Mouse (Mus musculus) hindbrain, embryonic 12.5 days (tissue): Measurements from ENCODE around the gene Arnt2. TPM values are rescaled to one million over a fixed set of nuclear protein-coding genes. Genes with fewer than 3 reads are reported as not detected.
A peak's percentile ranks its signal among the peaks of the same experiment; 100 is the strongest.

Experiments
- ATAC-seq: fragments of 200-750 bp; cut with Nextera tagmentation; 2 replicates; pipeline ENCODE4 v1.8.0; 2017; ENCODE audit warnings: moderate TSS enrichment; ENCODE audit not compliant: low FRiP score
- H3K27ac ChIP-seq: fragments of 300-500 bp; sonication (generic); 2 replicates; pipeline ENCODE4 v1.5.1; 2016; ENCODE audit warnings: mild to moderate bottlenecking
- H3K27me3 ChIP-seq: fragments of 300-500 bp; sonication (generic); 2 replicates; pipeline ENCODE4 v1.6.1; 2016; ENCODE audit warnings: mild to moderate bottlenecking
- H3K36me3 ChIP-seq: fragments of 300-500 bp; sonication (generic); 2 replicates; pipeline ENCODE4 v1.6.1; 2016; ENCODE audit warnings: mild to moderate bottlenecking
- H3K4me1 ChIP-seq: fragments of 300-500 bp; sonication (generic); 2 replicates; pipeline ENCODE4 v1.6.1; 2016
- H3K4me2 ChIP-seq: fragments of 300-500 bp; sonication (generic); replicated peaks from 2 replicates; pipeline ENCODE4 v1.6.1; 2016; ENCODE audit warnings: mild to moderate bottlenecking
- H3K4me3 ChIP-seq: fragments of 300-500 bp; sonication (generic); 2 replicates; pipeline ENCODE4 v1.5.1; 2016; ENCODE audit warnings: mild to moderate bottlenecking
- H3K9ac ChIP-seq: fragments of 300-500 bp; sonication (generic); 2 replicates; pipeline ENCODE4 v1.6.1; 2016; ENCODE audit warnings: mild to moderate bottlenecking, moderate library complexity
- H3K9me3 ChIP-seq: fragments of 300-500 bp; sonication (generic); replicated peaks from 2 replicates; pipeline ENCODE4 v1.6.1; 2016; ENCODE audit warnings: mild to moderate bottlenecking
- WGBS: fragments of 180-500 bp; shearing (Covaris S2); methylation state at CpG from one replicate; pipeline ENCODE4 v1.1.7; 2016; 5-methylcytosine and 5-hydroxymethylcytosine counted together
- polyA plus RNA-seq: library from polyadenylated mRNA; unstranded; fragments of >200 nt; fragmentation: Nextera tagmentation; extraction: Ambion mirVana; gene quantifications from 2 replicates; pipeline ENCODE4 v1.2.1, GENCODE M21; 2016

Arnt2 gene
- polyA plus RNA-seq, 1 experiment from 2014 or later = 57.6 TPM

- ATAC-seq = no peak
- H3K36me3 ChIP-seq = peaks cover 65% of the 10 kb centered on the region
Observed at GRCm38 (mm10) chr7:84271429-84271828, 138.5 kb downstream of the Arnt2 start.

GRCm38 (mm10) chr7:84263466-84263865 lies 146.5 kb downstream of the Arnt2 start:
- Histone ChIP-seq H3K4me2 (no peak overlapping the region), H3K9me3 (no peaks in the 10 kb centered on the region), H3K4me1 (no peaks in the 10 kb centered on the region), H3K27me3 (no peaks in the 10 kb centered on the region), H3K9ac (no peak overlapping the region), H3K36me3 (peaks cover 84% of the 10 kb centered on the region), H3K4me3 (no peak overlapping the region), H3K27ac (no peak overlapping the region)
- no peak for ATAC-seq
- WGBS = 86% methylated on average over 4 of the region's 4 CpGs

More at GRCm38 (mm10) chr7:84271429-84271828, 138.5 kb downstream of the Arnt2 start:
- Histone ChIP-seq H3K4me3 (no peak overlapping the region), H3K4me2 (no peak overlapping the region), H3K4me1 (no peaks in the 10 kb centered on the region), H3K27ac (no peak overlapping the region), H3K9me3 (no peaks in the 10 kb centered on the region), H3K9ac (no peak overlapping the region), H3K27me3 (no peaks in the 10 kb centered on the region)
- 88% methylated on average over 5 of the region's 5 CpGs for WGBS

- 87% methylated on average over 6 of the region's 6 CpGs for WGBS
- Histone ChIP-seq H3K9me3 (no peaks in the 10 kb centered on the region), H3K4me2 (no peak overlapping the region), H3K27me3 (no peaks in the 10 kb centered on the region), H3K4me3 (no peak overlapping the region), H3K9ac (no peak overlapping the region), H3K27ac (no peak overlapping the region), H3K36me3 (peaks cover 74% of the 10 kb centered on the region), H3K4me1 (no peaks in the 10 kb centered on the region)
- no peak for ATAC-seq
Observed at GRCm38 (mm10) chr7:84261341-84261740, 148.6 kb downstream of the Arnt2 start.

GRCm38 (mm10) chr7:84260401-84260800 lies 149.6 kb downstream of the Arnt2 start:
- H3K36me3 ChIP-seq = peaks cover 65% of the 10 kb centered on the region
- 93% methylated on average over 4 of the region's 4 CpGs for WGBS

GRCm38 (mm10) chr7:84259309-84259985 lies 150.5 kb downstream of the Arnt2 start:
- H3K9ac ChIP-seq = no peak overlapping the region
- no peaks in the 10 kb centered on the region for H3K4me1 ChIP-seq
- 0 out of 2 replicates have a peak, but pooled peaks have one; percentile 29 for ATAC-seq
- H3K27me3 ChIP-seq = no peaks in the 10 kb centered on the region
- 76% methylated on average over 4 of the region's 4 CpGs for WGBS
- H3K4me2 ChIP-seq = no peak overlapping the region
- H3K36me3 ChIP-seq = peaks cover 59% of the 10 kb centered on the region
- no peaks in the 10 kb centered on the region for H3K9me3 ChIP-seq
- no peak overlapping the region for H3K4me3 ChIP-seq
- H3K27ac ChIP-seq = 0 out of 2 replicates have a peak overlapping the region, but pooled peaks have one; percentile 26

More at GRCm38 (mm10) chr7:84260401-84260800, 149.6 kb downstream of the Arnt2 start:
- no peak overlapping the region for H3K9ac ChIP-seq
- no peak overlapping the region for H3K4me3 ChIP-seq
- no peak for ATAC-seq
- H3K27me3 ChIP-seq = no peaks in the 10 kb centered on the region
- H3K9me3 ChIP-seq = no peaks in the 10 kb centered on the region
- H3K4me2 ChIP-seq = no peak overlapping the region
- H3K27ac ChIP-seq = no peak overlapping the region
- no peaks in the 10 kb centered on the region for H3K4me1 ChIP-seq

- Histone ChIP-seq H3K9ac (no peak overlapping the region), H3K36me3 (peaks cover 59% of the 10 kb centered on the region), H3K9me3 (no peaks in the 10 kb centered on the region), H3K27me3 (no peaks in the 10 kb centered on the region), H3K4me1 (no peaks in the 10 kb centered on the region), H3K27ac (no peak overlapping the region), H3K4me2 (no peak overlapping the region), H3K4me3 (no peak overlapping the region)
- ATAC-seq = no peak
- 91% methylated on average over 3 of the region's 3 CpGs for WGBS
Observed at GRCm38 (mm10) chr7:84256661-84257060, 153.3 kb downstream of the Arnt2 start.

GRCm38 (mm10) chr7:84256245-84256644 lies 153.7 kb downstream of the Arnt2 start:
- no peak overlapping the region for H3K27ac ChIP-seq
- no peak overlapping the region for H3K4me2 ChIP-seq
- H3K4me3 ChIP-seq = no peak overlapping the region
- H3K9me3 ChIP-seq = no peaks in the 10 kb centered on the region
- no peak for ATAC-seq
- 66% methylated on average over 1 of the region's 1 CpGs for WGBS
- H3K9ac ChIP-seq = no peak overlapping the region
- H3K4me1 ChIP-seq = no peaks in the 10 kb centered on the region
- no peaks in the 10 kb centered on the region for H3K27me3 ChIP-seq
- H3K36me3 ChIP-seq = peaks cover 59% of the 10 kb centered on the region

- ATAC-seq = no peak
- WGBS = 75% methylated on average over 8 of the region's 8 CpGs
- Histone ChIP-seq H3K36me3 (peaks cover 64% of the 10 kb centered on the region), H3K27ac (no peak overlapping the region), H3K4me1 (no peaks in the 10 kb centered on the region), H3K4me3 (no peak overlapping the region), H3K4me2 (no peak overlapping the region), H3K9me3 (no peaks in the 10 kb centered on the region), H3K9ac (no peak overlapping the region), H3K27me3 (no peaks in the 10 kb centered on the region)
Observed at GRCm38 (mm10) chr7:84254916-84255315, 155.1 kb downstream of the Arnt2 start.

- Histone ChIP-seq H3K27me3 (no peaks in the 10 kb centered on the region), H3K9me3 (no peaks in the 10 kb centered on the region), H3K36me3 (peaks cover 62% of the 10 kb centered on the region), H3K27ac (no peak overlapping the region), H3K4me2 (no peak overlapping the region), H3K9ac (no peak overlapping the region), H3K4me3 (no peak overlapping the region), H3K4me1 (no peaks in the 10 kb centered on the region)
- 61% methylated on average over 3 of the region's 3 CpGs for WGBS
- no peak for ATAC-seq
Observed at GRCm38 (mm10) chr7:84254311-84254710, 155.7 kb downstream of the Arnt2 start.

- H3K27me3 ChIP-seq = no peaks in the 10 kb centered on the region
- ATAC-seq = no peak
- no peak overlapping the region for H3K4me2 ChIP-seq
- H3K27ac ChIP-seq = no peak overlapping the region
- no peaks in the 10 kb centered on the region for H3K9me3 ChIP-seq
- H3K4me3 ChIP-seq = no peak overlapping the region
- peaks cover 58% of the 10 kb centered on the region for H3K36me3 ChIP-seq
- 97% methylated on average over 2 of the region's 2 CpGs for WGBS
- H3K4me1 ChIP-seq = no peaks in the 10 kb centered on the region
- no peak overlapping the region for H3K9ac ChIP-seq
Observed at GRCm38 (mm10) chr7:84251667-84252066, 158.3 kb downstream of the Arnt2 start.

- H3K4me1 ChIP-seq = no peaks in the 10 kb centered on the region
- ATAC-seq = no peak
- WGBS = 85% methylated on average over 2 of the region's 2 CpGs
- peaks cover 54% of the 10 kb centered on the region for H3K36me3 ChIP-seq
- H3K27me3 ChIP-seq = no peaks in the 10 kb centered on the region
- no peak overlapping the region for H3K9ac ChIP-seq
- H3K4me2 ChIP-seq = no peak overlapping the region
- no peaks in the 10 kb centered on the region for H3K9me3 ChIP-seq
- H3K27ac ChIP-seq = no peak overlapping the region
- H3K4me3 ChIP-seq = no peak overlapping the region
Observed at GRCm38 (mm10) chr7:84250736-84251135, 159.2 kb downstream of the Arnt2 start.

- Histone ChIP-seq H3K36me3 (peaks cover 52% of the 10 kb centered on the region), H3K27me3 (no peaks in the 10 kb centered on the region), H3K9ac (no peak overlapping the region), H3K4me3 (no peak overlapping the region), H3K27ac (no peak overlapping the region), H3K9me3 (no peaks in the 10 kb centered on the region), H3K4me2 (no peak overlapping the region), H3K4me1 (no peaks in the 10 kb centered on the region)
- no peak for ATAC-seq
- WGBS = 82% methylated on average over 8 of the region's 8 CpGs
Observed at GRCm38 (mm10) chr7:84249951-84250350, 160.0 kb downstream of the Arnt2 start.

- Histone ChIP-seq H3K27me3 (no peaks in the 10 kb centered on the region), H3K27ac (no peak overlapping the region), H3K4me2 (no peak overlapping the region), H3K4me1 (no peaks in the 10 kb centered on the region), H3K4me3 (no peak overlapping the region), H3K9ac (no peak overlapping the region), H3K9me3 (no peaks in the 10 kb centered on the region), H3K36me3 (peaks cover 50% of the 10 kb centered on the region)
- no peak for ATAC-seq
- WGBS = 58% methylated on average over 7 of the region's 7 CpGs
Observed at GRCm38 (mm10) chr7:84249381-84249780, 160.6 kb downstream of the Arnt2 start.
